Mouse (Mus musculus): ENCODE measurements around the gene Krt80.

Krt80 gene

DNA sequence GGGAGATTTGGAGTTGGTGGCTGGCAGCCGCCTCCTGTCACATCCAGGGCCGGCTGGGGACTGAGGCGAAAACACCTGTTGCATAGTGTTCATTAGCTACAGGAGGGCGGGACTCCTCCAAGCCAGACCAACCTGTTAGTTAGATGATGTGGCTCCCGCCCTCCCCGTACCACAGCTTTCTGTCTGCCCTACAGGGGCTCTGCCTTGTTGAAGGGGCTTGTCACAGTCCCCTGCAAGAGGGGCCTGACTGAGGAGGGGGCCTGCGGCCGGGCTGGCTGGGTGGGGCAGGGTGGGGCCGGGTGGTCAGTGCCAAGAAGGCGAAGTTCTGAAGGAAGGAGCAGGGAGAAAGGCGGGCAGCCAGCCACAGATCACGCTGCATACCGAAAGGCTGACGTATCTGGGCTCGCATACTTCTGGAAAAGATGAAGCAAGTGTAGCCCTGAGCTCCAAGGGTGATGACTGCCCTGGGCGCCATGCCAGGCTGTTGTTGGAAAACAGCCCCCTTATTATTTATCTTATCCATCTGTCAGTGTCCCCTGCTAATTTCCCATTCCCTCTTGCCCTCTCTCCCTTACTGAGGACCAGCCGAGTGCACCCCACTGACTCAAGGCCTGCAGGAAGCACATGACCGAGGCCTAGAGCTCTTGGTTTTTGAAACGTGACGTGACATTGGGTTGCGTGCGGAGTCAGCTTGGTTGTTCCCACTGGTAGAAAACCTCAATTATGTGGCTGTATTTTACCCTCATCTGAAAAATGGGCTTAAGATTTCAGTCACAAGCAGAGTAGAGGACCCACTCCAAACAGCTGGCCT, at the start of gene Krt80:
Gene Krt80 (minus strand): TSS at position 62 of the 811 bp plus-strand sequence.
- 71% methylated on average over 22 of the region's 22 CpGs for WGBS

DNA sequence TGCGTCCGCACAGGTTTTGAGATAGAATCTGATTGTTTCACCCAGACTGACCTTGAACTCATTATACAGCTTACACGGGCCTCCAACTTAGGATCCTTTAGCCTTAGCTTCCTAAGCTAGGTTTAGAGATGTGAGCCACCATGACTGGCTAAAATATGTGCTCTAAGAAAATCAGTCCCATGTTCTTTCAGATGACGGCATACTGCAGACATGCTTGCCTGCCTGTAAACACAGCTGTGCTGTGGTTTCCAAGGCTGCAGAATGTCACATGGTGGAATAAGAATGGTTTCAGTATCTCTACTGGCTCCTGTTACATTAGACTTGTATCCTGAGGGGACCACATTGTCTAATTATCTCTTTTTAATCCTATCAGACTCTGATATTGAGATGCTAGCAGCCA, 49.0 kb upstream of the Krt80 start:
- WGBS: 71% methylated on average over 4 of the region's 4 CpGs

DNA sequence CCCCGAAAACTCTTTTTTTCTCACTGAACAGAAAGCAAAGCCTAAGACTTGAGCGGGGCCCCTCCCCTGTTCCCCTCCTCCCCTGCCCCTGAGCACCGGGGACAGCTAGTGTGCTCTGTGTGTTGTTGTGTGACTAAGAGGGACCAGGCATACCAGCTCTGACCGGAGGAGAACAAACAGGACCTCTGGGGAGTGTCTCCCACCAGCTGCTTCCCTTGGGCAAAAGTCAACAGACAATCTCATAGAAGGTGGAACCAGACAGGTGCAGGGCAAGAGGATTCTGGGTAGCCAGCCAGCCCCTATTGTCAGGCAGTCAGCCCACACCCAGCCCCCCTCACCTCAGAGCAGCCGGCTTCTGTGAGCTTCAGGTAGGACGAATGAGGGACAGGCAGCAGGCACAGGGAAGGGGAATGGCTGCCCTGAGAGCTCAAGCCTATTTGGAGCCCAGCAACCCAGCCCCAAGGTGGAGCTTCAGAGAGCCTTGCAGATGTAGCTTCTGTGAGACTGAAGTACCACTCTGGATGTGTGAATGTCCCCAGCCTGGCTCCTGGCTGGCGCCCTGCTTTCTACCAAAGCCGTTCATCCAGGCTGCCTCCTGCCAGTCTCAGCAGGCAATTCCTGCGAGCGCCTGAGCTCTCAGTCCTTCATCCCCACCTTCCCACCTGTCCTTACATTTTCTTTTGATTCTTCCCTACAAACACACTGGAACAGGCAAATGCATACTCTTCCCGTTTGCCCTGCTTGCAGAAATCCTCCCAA, 45.0 kb upstream of the Krt80 start:
- 60% methylated on average over 11 of the region's 11 CpGs for WGBS

DNA sequence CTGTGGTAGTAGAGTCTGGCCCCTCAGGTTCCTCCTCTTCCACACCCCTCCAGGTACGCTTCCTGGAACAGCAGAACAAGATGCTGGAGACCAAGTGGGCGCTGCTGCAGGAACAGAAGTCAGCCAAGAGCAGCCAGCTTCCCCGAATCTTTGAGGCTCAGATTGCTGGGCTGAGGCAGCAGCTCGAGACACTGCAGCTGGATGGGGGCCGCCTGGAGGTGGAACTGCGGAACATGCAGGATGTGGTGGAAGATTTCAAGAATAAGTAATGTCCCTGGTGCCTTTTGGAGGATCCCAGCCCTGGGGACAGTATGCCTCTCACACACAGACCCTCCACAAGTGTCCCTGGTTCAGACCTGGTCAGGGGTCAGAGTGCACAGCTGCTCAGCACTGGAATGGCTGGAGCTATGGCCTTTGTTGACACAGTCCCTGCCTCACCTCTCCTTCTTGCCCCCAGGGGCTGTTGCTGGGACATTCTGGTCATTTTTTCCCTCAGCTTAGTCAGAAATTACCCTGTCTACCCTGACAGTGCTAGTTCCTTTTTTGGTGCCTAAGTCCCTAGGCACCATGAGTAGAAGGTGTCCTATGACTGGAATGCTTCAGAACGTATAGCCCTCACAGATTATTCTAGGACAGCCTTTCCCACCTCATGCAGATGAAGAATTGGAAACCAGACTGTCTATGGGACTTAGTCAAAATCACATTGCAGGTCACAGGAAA, 44.1 kb upstream of the Krt80 start:
- 64% methylated on average over 7 of the region's 7 CpGs for WGBS

DNA sequence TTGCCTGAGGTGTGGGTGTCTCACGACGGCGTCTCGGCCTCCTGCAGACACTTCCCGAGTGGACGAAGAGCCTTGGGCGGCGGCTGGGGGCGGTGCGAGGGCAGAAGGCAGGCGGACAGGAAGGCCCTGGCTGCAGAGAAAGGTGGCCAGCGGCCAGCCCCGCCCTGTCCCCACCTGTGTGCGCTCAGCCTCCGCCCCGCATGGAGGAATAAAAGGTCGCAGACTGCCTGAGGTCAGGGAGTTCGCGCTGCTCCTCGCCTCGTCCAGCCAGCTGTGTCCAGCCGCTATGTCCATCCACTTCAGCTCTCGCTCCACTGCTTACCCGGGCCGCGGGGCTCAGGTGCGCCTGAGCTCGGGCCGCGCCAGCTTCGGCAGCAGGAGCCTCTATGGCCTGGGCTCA, 42.2 kb upstream of the Krt80 start:
- 35% methylated on average over 31 of the region's 31 CpGs for WGBS

DNA sequence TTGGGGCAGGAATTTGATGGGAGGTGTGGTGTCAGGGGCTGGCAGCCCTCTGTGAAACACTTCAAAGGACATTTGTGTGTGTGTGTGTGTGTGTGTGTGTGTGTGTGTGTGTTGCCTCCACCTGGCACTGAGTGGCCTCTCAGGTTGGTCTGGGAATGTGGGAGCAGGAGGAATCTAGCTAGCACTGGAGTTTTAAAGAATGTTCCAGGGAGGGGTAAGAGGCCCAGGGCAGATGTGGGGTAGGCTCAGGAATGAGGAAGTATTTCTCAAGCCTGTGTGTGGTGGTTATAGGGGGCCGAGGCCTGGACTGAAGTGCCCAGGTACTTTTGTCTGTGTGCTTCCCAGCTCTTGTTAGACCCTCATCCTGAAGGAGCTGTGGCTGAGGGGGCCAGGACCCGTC, 40.8 kb upstream of the Krt80 start, which contains the start of gene Krt7:
Gene Krt7 (plus strand): TSS at position 269 of the 400 bp plus-strand sequence.
- WGBS: 75% methylated on average over 2 of the region's 2 CpGs

DNA sequence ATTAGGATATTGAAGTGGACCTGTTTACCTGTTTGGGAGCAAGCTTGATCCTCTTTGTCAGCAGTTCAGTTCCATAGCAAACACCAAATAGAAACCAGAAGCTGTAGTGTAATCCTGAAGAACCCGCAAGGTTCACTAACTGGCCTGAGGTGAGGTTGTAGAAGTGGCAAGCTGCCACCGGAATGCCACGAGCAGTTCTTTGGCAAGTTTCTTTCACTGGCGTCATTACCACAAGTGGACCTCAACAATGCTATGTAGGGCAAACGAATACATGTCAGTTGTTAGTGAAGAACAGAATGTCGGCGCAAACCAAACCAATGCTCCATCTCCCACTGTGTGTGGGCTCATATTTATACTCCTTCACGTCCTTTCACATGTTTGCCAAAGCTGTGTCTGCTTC, 28.3 kb upstream of the Krt80 start:
- 55% methylated on average over 8 of the region's 8 CpGs for WGBS

DNA sequence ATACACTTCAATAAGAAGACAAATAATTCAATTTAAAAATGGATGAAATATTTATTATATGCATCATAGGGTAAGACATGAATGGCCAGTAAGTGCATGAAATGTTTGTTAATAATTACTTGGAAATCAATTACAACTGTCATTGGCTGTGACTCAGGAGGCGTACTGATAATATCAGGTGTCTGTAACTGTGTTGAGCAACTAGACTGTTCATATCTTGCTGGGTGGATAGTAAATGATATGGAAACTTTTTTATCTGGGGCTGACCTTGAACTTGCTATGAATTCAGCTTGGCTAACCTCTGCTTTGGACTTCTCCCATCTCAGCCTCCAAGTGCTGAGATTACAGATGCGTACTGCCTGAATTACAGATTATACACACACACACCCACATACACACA, 27.7 kb upstream of the Krt80 start:
- 89% methylated on average over 2 of the region's 2 CpGs for WGBS

DNA sequence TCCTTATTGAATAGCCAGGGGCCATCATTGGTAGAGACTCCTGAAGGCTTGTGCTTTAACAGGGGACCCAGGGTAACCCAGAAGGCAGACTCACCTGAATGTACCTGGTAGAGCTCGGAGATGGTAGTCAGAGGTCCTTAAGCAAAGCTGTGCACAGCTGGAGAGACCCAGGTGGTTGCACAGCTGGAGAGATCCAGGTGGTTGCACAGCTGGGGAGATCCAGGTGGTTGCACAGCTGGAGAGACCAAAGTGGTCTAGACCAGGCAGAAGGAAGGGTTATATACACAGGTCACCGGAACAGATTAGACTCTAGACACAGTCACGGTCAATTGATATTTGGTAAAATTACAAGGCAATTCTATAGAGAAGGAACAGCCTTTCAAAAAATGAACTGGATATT, 27.0 kb upstream of the Krt80 start:
- WGBS: 88% methylated on average over 3 of the region's 3 CpGs

DNA sequence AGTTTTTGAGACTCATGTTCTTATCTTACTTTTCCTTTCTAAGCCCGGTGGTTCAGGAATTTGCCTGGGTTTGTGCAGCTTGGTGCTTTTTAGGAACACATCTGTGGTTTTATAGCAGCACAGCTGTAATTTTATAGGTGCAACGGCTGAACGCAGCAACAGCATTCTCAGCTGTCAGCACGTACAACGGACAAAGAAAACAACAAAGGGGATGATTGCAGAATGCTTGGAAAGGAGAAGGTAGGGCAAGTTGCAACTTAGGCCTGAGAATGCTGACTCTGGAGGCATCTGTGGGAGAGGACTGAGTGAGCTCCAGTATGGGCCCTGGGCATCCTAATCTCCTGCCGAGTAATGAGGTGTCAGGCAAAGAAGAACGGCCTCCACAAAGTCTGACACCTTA, 26.5 kb upstream of the Krt80 start:
- WGBS: 72% methylated on average over 7 of the region's 7 CpGs

DNA sequence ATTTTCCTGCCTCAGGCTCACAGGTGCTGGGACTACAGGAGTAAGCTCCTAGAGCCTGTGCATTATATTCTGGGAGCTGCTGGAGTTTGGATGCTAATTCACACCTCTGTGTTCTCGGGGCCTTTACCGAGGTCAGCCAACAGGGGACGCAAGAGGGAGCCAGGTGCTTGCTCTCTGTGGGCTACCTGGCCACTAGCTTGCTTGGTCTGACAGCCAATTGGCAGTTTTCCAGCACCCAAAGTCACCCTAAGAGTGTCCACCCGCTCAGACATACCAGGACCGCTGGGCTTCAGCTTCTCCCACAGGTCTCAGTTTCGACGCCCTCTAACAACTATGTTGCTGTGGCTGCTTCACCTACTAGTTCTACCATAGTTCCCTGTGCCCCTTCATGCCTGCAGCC, 24.9 kb upstream of the Krt80 start:
- 72% methylated on average over 7 of the region's 7 CpGs for WGBS

DNA sequence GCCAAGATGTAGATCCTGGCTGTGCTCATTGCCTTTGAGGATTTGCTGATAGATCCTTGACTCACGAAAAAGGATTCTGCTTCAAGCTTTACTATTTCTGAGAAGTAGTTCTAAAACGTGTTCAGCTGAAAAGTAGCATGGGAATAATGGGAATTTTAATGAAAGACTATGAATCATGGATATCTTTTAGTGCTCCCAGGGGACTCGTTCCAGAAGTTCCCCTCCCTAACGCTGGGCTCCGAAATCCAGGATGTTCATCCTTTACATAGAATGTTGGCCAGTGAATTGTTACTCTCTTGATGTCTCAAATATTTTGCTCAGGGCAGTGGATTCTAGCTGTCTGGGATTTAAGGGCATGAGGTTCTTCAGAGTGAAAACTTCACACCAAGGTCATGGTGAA, 22.3 kb upstream of the Krt80 start:
- 77% methylated on average over 5 of the region's 5 CpGs for WGBS

DNA sequence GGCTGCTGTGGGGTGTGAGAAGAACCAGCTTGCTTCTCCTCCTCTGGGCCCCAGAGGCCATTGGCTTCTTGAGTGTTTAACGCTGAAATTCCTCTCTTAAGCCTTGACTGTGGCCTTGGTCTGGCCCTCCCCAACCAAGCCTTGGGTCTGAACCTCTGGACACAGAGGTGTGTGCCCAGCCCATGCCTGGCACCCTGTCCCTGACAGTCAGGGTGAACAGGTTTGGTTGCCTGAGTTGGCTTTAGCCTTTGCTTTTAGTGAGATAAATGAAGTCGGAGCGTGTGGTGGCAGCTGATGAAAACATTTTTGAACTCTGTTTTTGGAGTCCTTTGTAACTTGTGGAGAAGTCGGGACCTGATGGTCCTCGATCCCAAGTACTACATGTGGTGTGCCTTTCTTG, 20.2 kb upstream of the Krt80 start:
- WGBS: 89% methylated on average over 5 of the region's 5 CpGs

DNA sequence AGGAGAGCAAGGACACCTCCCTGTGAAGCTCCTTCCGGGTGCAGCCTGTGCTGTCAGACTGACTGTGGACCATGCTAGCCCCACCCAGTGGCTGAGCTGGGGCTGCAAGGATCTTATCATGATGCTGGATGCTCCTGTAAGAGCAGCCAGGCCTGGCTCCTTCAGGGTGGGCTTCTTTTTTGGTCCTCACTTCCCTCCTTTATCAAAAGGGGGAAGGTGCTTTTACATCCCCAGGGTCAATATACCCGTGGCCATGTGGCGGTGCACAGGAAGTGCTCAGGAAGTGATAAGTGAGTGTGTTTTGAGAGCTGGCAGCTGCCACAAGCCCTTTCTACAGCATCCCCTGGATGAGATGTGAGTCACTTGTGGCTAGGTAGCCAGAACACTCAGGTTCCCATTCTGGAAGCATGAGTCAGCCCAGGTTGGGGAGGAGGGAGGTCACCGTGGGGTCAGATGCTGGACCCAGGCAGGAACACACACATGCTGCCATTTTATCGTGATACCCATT, 18.1 kb upstream of the Krt80 start:
- 52% methylated on average over 5 of the region's 5 CpGs for WGBS

DNA sequence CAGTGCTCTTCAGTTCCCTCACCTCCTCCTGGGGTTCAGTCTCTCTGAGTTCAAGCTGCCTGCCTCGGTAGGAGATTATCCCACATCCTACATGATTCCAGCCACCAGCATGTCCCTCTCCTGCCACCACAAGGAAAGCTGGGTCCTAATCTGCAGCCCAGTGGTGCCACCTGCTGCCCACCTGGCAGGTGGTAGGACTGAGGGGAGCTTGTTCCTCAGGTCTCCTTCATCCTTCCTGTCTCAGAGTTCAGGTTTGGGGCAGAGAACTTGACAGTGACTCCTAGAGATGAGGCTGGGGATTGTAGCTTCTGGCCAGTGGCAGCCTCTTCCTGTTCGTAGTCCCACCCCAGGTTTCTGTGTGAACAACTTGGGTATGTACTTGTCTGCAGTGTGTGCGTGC, 17.2 kb upstream of the Krt80 start:
- 62% methylated on average over 3 of the region's 3 CpGs for WGBS

DNA sequence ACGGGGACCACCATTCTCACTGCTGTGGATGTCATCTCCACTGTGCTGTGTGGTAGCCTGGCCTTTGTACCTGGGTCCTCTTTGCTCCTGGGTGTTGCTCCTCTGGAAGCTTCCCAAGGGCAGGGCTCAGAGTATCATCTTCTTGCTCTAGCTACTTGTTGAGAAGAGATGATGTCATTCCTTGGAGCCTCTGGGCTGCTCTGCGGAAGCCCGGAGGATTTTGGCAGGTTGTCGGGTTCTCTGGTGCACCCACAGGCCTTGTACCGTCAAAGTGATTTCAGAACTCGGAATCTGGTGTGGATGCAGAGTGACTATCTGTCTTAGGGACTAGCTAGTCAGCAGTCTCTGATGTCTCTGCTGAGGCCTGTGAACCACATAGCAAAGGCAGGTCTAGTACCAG, 15.1 kb upstream of the Krt80 start:
- 57% methylated on average over 6 of the region's 6 CpGs for WGBS

DNA sequence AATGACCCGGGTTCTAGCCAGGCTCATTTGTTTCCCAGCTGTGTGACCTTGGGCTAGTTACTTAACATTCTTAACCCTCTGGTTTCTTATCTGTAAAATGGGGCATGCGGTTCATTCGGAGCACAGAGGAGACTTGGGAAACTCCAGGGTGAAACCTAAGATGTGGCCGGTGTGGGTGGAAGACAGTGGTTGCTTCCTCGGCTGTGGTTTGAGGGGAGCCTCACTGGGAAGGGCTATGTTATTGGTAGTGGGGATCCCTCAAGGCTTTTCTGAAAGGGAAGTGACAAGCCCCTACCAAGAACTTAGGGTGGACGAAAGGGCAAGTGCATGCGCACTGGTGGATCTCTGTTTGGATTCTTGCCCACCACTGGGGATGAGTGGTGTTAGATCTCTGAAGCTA, 14.6 kb upstream of the Krt80 start:
- WGBS: 85% methylated on average over 7 of the region's 7 CpGs

DNA sequence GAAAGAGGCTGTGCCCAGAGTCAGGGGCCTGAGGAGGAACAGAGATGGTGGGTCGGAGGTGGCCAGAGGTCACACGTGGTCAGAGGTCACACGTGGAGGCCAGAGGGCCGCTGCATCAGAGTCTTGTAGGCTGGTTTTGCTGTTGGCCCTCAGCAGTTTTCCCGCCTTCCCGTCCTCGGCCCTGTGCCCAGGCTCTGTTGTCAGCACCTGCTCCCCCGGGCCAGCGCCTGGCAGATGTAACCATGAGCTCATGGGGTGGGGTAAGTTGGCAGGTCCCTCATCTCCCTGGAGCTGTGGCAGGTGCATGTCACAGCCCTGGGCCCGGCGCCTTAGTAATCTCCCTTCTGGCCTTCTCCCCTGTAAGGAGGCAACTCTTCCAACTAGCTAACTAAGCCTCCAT, 12.8 kb upstream of the Krt80 start:
- 84% methylated on average over 11 of the region's 11 CpGs for WGBS

DNA sequence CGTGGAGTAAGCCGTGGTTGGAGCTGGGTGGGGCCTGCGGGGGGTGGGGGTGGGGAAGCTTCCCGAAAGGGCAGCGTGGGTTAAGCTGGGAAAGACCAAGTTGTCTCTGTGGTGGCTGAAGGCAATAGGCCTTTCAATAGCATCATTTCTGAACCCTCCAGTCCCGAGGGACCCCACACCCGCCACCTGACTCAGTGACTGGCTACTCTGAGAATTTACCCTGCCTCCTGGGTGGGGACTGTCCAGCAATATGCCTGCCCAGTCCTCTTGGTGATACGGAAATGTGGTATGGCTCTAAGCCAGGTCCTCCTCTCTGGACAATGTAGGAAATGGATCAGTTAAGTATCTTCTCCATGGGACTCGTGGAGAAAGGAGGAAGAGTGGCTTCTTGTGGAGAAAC, 11.8 kb upstream of the Krt80 start:
- 78% methylated on average over 9 of the region's 9 CpGs for WGBS

DNA sequence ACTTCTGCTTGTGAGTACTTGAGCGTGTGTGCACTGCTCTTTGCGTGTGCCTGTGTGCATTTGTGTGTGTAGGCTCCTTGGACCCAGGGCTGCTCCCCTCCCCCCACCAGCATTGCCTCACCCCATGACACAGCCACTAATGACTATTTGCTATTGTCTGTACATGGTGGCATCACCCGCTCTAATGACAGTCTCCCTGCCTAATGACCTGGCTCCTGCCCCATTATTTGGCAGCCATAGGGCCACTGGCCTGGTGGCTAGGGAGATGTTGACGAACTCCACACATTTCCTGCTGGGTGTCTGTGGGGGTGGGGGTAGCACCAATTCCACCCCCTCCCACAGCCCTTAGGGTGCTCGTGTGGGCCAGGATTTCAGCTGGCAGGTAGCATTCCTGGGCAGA, 8.7 kb upstream of the Krt80 start:
- WGBS: 77% methylated on average over 5 of the region's 5 CpGs

DNA sequence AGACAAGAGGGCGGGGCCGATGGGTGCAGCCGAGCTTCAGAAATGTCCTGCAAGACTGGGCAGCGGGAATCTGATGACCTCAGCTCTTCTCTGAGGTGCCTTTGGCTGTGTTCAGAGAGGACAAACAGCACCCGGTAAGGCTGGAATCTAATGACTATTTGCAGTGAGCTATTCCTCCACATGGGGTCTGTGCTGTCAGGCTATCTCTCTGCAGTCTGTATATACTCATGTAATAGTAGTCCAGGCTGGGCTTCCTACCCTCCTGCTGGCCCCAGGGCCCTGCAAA, 6.8 kb upstream of the Krt80 start:
- 86% methylated on average over 5 of the region's 5 CpGs for WGBS

DNA sequence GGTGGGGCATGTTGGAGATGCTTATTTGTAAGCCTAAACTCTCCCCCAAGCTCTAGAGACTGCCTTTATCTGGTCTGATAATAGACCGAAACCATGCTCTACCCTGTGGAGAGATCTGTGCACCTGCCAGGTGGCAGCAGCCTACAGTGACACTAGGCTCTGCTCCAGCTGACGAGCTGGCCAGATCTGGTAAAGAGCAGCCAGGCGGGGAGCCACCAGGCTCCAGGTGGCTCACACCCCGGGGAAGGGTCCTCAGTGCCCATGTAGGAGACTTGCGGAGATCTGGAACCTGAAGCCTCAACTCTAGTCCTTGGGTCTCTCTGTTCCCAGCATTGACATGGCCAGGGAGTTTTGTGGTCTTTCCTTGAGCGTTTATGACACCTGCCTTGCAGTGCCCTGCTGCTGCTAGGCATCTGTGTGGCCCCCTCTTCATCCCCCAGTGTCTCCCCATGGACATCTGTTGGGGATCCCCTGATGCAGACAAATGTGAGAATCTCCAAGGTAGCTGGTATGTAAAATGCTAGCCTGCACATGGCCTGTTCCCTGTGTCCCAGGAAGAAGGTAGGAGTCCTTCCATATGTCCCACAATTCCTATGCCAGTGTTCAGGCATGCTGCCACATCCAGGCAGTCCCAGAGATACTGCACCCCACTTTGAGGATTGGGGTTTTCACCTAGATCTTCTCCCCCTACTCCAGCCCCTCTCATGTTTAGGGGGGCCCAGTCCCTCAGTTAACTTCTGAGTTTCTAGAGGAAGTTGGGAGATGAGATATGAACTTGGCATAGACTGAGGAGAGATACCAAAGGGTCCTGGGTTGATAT, 6.2 kb upstream of the Krt80 start:
- 82% methylated on average over 6 of the region's 6 CpGs for WGBS

Data from cerebral cortex, adult 2 months (tissue).